Mouse (Mus musculus) 416B (cell line): ENCODE measurements at regions not wholly inside any gene's neighbourhood (a gene's known extent, or its start where the extent isn't known, plus 50 kb on each side); places are given as distances from the start of the nearest gene placed in this dataset.
"Not testable (repeated sequence)": the region's sequence is repeated elsewhere in the genome, so short reads cannot be mapped to it uniquely, and the experiment has no call there.

Experiments
- DNase-seq: peaks from one replicate; pipeline ENCODE4 v3.0.0; 2011; ENCODE audit warnings: low read depth

DNA sequence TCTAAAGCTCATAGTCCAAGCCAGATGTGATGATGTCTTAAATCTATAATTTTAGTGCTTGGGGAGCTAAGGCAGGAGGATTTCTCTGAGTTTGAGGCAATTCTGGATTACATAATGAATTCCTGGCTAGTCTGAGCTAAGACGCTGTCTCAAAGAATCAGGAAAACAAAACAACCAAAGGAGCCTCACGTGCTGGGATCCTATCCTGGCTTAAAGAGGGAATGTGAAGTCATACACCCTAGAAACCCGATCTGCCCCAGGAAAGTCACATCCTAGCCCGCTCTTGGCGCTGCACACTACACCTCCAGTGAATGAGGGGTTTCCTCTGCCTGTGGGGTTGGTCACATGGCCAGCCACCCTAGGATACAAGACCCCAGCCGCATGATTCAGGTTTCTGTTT, 211.2 kb downstream of the Glrx3 start:
- no peak for DNase-seq

DNA sequence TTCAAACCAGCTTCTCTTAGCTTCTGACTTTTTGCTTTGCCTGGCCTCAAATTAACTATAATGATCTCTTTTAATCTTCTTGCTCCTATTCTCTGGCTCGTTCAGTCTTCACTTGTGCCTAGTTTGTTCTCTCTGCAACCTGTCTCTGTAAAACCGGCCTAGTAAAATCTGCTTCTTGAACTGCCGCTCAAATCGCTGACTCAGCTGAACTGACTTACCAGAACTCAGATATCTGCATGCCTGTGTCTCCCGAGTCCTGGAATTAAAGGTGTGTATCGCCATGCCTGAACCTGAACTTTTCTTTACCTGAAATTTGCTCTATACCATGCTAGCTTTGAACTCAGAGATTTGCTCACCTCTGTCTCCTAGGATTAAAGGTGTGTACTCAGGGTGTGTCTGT, 212.2 kb downstream of the Glrx3 start:
- no peak for DNase-seq

DNA sequence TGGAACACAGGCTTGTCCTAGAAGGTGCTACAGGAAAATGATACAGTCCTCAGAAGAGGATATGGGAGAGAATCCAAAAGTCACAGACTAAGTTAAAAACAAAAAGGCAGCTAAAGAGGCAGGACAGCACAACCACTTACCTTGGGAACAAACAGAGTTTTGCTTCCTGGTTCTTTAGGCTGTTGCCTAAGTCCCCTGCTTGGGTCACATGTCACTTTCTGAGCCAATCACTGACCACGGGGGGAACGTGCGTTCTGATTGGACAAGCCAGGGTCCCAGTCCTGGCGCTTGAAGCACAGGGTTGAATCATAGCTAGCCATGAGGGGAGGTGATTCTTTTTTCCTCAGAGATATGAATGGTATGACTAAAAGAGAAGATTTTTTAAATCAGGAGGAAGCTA, 216.4 kb downstream of the Glrx3 start:
- DNase-seq: no peak

DNA sequence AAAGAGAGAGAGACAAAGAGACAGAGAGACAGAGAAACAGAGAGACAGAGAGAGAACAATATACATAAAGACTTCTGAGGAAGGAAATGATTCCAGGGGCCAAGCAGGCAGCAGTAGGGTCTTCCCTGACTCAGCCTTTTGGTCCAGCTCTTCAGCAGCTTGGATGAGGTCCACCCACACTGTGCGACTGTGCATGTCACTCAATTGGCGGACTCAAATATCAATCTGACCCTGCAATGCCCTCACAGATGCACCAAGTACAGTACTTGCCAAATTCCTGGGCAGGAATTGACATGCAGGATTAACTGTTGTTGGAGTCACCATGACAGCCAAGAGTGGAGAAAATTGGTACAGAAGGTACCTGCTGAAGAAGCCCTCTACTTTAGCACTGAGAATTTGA, 229.8 kb downstream of the Glrx3 start:
- DNase-seq: no peak

DNA sequence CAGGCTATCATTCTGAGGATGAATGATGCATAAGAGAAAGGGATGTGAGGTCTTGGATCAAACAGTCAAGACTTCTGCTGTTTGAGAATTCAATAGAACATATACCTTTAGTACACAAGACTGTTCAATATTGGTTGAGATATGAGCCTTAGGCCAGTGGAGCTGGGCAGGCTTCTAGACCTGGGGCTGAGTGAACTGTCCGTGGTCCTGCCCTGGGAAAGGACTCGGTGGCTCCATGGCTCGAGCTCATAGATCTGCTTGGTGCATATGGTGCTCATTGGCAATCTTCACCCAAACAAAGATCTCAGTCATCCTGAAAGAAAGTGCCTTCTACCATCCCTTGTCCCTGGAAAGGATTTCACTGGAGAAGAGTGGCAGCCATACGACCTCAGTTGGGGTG, 233.7 kb downstream of the Glrx3 start:
- DNase-seq: no peak

DNA sequence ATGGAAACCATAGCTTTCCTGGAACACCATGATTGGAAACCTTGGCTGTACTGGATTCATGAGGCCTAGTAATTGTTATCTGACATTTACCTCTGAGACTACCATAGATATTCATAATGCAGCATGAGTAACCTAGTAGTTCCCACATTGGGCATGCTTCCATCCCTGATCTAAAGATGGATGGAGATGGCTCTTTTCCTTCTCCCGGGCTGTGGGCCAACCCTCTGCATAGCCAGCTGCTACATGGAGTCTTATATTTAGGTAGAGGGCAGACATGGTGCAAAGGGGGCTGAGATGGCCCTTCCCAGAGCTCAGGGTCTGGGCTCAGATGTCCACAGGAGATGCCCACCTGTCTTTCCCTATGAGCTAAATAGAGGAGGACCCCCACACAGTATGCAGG, 237.2 kb downstream of the Glrx3 start:
- DNase-seq: no peak

DNA sequence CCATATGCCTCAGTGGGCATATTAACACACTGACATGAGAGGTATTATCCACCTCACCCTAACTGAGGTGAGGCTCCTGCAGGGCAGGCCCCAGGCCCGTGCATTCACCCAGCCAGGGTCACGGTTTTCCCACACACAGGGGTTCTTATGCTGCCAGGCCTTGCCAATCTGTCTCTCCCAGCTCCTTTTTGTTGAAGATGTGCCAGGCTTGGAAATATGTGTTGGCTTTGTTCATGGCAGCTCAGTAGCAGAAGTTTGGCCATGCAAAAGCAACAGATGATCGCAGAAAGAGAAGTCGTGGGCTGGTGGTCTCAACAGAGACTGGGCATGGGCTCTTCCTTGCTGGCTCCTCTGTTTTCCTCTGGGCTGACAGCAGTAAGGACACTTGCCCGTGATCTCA, 238.0 kb downstream of the Glrx3 start:
- DNase-seq: no peak

DNA sequence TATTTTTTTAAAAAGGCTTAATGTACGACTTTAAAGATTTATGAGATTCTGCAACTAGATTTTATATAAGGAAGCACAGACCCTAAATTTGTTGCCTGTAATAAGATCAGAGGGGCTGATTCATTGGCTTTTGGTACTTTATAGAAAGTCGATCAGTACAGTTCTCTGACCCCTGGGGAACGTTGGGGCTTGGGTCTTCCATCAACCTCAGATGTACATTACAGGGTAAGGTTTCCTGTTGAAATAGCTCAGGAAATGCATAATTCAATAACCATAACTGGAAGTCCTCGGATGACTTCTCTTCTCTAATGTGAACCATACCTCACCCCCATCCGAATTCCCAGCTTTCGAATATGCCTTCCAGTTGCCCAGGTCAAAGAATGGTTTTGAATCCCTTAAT, 247.4 kb downstream of the Glrx3 start:
- DNase-seq: no peak

DNA sequence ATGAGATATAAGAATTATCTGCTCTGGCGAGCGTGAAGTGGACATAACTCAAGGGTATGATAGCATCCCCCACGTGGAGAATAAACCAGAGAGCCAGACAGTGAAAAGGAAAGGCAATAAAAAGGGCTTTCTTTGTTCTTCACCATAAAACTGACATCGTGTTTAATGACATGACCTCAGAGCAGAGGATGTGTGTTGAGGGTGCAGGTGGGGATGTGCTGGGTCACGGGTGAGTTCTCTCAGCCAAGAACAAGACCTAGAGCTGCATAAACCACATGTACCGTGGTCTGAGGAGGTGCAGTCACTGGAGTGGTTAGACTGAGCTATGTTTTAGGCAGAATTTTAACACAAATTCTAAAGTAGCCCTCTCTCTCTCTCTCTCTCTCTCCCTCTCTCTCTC, 247.9 kb downstream of the Glrx3 start:
- no peak for DNase-seq

DNA sequence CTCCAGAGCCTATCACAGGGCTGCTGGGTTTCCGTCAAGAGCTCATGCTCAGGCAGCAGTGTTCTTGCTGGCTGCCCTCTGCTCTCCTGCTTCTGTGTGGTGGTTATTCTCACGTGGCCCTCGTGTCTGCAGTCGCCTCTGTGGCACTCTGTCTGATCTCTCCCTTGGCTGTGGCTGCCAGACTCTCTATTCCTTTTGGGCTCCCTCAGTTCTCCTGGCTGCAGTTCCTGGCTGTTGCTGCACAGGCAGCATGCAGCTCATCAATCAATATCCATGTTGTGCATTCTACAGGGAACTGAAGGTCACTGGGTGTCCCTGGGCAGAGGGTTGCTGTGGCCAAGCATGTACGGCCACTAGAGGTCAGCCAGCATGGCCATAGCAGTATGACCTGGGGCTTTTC, 259.4 kb downstream of the Glrx3 start:
- no peak for DNase-seq

DNA sequence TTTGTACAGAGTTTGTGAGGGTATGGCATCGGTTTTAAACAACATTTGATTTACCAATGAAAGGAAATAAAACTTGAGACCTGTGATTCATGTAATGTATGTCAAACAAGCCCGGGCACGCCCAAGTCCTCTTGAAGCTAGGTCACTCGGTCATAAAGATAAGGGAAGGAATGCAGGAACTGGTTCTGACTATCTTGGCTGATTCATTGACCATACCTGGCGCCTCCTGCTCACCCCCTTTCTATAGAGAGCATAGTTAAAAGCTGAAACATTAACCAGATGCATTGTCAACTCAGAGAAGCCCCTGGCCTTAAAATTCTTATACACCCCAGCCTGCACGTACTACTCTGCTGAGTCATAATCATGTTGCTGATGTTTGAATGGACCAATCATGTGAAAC, 261.1 kb downstream of the Glrx3 start:
- DNase-seq: not testable (repeated sequence)

DNA sequence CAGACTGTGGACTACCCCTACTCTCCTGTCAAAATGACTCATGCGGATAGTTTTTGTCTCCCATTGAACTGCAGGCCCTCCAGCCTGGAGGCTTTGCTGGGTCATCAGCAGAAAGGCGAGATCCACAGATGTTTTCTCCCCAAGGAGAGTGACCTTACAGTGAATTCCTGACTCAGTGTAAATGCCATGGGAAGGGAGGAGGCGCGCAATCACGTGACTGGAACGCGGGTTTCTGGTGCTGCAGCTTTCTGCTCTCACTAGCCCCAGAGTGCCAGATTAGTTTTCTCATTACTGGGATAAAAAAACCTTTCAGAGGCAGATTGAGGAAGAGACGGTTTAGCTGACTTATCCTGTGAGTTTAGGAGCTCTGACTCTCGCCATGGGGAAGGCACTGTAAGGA, 275.4 kb downstream of the Glrx3 start:
- DNase-seq: no peak

DNA sequence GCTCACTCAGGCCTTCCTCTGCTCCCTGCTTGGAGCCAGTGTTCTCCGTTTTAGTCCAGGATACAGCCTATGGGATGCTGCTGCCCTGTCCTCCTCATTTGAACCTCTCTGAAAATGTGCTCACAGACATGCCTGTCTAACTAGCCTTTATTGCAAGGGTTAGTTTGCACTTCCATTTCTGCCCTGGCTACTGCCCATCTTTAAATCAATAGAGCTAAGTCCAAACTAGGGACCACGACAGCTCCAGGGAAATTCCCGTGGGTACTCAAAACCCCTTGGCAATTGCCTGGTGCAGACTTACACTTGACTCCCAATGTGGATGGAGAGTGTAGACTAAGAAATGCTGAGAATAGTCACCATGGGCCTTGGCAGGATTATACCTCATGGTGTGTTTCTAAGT, 276.4 kb downstream of the Glrx3 start:
- DNase-seq: no peak

DNA sequence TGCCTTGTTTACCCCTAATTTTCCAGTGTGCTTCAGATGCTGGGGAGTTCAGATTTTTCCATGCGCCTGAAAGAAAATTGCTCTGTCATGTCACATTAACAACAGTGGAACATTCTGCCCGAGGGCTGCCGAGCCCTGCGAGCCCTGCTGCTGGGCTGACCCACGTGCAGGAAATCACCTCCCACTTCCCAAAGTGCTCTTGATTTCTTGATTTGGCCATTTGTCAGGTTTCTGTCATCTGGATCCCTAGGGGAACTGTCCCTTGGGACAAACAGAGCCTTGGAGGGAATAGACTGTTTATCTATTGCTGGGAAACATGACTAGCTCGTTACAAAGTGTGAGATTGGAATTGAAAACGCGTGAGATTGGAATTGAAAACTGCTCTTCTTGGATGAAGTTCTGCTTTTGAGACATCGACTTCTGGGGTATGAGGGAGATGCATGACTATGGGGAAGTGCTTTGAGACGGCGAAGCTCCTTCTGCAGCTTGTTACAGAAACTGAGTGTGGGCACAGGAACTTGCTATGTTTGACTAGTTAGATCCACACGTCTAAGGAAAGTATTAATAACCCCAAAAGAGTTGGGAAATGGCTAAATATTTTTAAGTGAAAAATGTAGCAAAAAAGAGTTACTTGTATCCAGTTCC, 277.0 kb downstream of the Glrx3 start:
- no peak for DNase-seq

DNA sequence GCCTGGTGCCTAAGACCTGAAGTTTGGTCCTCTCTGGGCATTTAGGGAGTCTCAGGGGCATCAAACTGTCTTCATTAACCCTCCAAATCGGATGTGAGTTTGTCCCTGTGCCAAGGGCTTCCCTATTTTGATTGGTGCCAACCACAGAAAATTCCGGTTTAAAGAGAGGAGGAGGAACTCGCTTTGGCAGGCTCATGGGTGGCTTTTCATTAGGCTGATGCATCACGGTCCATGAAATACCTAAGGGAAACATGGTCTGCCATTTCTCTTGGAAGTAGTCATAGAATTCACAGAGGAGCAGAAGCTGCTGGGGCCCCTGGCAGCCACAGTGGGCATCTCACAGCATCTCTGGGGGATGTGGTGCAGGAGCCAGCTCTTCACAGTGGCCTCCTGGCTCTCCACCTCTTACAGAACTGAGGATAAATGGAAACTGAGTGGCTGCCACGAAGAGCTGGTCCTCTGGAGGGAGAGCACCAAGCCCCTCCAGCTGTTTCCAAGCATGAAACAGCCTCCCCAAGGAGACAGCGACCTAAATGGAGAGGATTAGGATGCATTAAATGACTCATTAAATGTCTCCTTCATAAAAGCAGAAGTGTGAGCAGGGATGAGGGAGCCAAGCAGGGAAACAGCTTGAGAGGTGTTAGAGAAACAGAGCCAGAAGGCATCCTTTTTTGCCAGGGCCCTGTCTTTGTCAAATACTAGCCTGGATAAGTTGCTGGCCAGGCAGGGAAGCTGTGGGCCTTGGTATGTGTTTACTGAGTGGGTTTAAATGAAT, 277.9 kb downstream of the Glrx3 start:
- DNase-seq: no peak

DNA sequence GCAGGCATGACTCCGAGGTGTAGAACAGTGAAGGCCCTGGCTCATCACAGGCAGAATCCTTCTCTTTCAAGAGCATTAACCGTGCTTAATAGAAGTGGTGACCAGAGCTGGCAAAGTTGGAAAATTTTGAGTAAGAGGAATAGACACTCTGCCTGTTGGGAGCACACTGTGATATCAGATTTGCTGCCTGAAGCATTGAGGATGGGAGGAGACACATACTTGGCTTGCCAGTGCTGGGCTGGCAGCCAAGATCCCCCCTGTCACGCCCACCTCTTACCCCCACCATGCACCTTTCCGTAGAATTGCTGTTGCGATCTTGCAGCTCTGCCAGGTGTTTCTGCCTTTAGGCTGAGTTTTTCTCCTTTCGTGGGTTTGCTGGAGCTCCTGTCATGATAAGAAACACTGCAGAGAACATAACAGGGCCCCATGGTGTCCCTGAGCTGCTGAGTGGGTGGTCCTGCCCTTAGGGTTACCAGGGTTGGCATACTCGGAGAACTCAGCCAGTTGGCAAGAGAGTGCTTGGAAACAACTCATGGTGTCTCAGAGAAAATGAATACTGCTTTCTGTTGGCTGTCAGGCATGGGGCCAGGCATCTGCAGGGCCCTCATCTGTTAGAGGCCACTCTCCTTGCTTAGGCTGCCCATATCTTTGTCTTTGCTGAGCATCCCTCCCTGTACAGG, 286.1 kb downstream of the Glrx3 start:
- DNase-seq: no peak

DNA sequence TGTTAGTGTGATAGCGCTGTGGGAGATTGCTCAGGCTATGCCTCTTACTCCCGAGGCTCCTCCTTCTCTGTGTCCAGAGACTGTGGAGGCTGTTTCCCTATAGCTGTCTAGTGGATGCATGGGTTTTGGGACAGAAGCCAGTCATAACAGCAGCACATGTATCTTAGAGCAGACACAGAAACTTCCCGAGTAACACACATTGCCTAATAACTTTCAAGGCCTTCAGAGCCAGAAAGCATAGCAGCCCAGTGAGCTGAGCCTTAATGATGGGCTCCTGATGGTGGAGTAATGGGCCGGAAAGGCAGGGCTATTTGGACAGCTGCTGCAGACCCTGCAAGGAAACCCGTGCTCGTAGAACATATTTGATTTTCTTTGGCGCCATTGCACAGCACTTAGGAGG, 288.6 kb downstream of the Glrx3 start:
- no peak for DNase-seq

DNA sequence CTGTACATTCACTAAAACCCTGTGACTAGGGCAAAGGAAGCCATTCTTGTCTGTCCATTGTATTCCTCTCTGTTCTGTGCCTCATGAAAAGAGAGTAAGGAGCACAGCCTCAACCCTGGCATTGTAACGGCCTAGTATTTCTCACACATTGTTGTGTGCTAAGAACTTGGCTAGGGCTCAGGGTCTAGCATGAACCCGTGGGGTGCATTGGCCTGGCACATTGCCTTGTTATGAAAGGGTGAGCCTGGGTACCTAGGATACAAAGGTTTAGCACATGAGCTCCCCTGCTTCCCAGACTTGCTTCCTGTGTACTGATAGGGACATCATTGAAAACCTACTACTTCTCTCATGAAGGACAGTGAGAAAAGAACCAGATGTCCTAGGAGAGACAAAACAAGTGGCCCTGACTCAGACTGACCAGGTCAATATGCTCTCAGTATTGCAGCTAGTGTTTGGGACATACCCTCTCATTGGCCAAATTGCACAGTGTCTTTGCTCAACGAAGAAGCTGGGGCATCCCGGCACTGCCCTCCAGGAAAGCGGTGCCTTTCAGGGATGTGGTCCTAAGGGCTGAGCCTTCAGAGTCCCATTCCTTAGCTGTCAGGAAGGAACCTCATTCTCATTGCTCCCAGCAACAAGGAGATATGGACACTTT, 298.6 kb downstream of the Glrx3 start:
- no peak for DNase-seq

DNA sequence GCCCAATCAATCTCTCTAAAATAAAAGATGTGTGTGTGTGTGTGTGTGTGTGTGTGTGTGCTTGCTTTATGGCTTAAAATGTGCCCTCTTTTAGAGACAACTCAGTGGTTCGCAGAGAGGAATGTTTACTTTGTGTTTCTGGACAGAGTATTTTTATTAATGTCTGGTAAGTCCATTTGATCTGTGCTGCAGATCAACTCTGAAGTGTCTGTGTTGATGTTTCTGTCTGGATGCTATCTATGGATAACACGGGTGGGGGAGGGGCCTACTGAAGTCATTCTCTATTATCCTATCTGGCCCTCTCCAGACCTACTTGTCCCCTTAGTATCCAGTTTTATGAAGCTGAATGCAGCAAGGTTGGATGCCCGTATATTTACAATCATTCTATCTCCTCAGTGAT, 304.3 kb downstream of the Glrx3 start:
- DNase-seq: no peak

DNA sequence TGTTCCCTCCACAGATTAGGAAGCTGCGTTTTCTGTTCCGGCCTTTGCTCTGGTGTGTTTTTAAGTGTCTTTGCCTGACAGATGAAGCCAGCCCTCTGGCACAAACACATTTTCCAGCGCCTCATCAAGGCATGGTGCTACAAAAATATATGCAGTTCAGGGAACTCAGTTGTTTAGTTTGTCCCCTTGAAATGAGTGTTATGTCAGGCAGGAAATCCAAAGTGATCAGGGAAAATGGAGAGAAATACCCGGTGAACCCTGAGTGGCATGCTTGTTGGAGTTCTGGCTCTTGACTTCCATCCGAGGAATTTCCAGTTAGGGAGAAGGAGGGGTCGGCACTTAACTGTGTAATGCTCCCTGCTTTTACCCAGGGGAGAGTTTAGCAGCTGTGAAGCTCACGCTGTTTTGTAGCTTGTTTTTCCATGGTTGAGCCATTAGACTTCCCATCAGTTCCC, 304.9 kb downstream of the Glrx3 start:
- no peak for DNase-seq

DNA sequence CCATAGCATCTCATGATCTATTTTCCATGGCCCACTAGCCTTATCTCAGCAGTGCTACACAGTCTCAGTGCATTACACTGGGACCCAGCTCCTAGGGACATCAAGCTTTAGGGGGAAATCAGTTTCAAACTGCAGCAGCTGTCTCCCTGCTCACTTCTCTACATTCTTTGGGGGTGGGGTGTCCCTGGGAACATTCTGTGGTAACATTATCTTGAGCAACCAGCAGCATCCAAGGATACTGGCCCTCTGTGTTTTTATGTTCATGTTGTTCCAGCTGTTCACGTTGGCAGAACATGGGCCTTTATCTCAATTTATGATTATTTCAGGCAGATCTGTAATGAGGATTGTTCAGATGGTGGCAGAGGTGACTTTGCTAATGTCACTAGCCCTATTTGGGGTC, 308.2 kb downstream of the Glrx3 start:
- no peak for DNase-seq

DNA sequence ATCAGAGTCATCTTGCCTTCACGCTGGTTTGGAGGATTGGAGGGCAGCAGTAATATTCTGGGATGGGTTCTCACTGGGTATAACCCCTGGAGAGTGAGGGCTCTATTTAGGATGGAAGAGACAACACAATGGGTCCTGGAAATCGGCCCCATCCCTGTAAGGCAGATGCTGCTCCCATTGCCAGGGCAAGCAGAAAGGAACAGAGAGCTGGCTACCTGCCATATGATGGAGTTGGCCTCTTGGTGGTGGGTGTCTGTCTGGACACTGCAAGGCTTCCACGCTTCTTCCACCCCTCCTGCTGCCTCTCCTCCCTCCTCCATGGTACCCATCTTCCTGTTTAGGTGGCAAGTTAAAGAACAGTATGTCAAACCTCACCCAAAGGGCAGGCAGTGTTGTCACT, 308.6 kb downstream of the Glrx3 start:
- DNase-seq: no peak

DNA sequence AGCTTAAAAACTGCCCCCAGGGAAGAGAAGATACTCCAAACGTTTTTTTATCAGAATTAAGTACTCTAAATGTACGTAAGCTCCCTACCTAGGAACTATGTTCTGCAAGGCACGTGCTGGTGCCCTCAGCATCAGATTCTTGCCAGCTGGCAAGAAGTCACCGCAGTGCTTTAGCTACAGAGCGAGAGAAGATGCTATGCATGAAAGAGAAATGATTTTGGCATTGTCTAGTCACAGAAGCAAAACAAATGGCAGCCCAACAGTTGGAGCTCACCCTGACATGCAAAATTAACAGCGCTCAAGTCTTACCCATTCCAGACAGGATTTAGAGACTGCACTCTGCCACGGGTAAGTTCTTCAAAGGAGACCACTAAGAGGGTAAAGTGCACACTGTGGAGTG, 311.5 kb downstream of the Glrx3 start:
- no peak for DNase-seq
